Mouse (Mus musculus) CH12.LX (cell line): ENCODE results near the gene Kidins220. TPM values are rescaled to one million over a fixed set of nuclear protein-coding genes. Genes with fewer than 3 reads are reported as not detected.

Experiments
- DNase-seq: peaks from one replicate; pipeline ENCODE4 v3.0.0-alpha.2; 2013; ENCODE audit errors: extremely low read depth
- H3K27ac ChIP-seq: 2 replicates; pipeline ENCODE4 v1.5.1; 2012; ENCODE audit warnings: low read depth, mild to moderate bottlenecking, control low read depth, moderate library complexity; ENCODE audit not compliant: insufficient read depth
- H3K27me3 ChIP-seq: replicated peaks from 2 replicates; pipeline ENCODE3; 2012; ENCODE audit warnings: inconsistent platforms
- H3K36me3 ChIP-seq, 2 experiments: replicated peaks in 1 of 2; 2 replicates each; pipeline versions ENCODE3 to v1.6.1; 2012; ENCODE audit warnings: inconsistent platforms in 1 of 2, low read length in 1 of 2, mild to moderate bottlenecking in 1 of 2, mixed read lengths in 1 of 2, moderate library complexity in 1 of 2; ENCODE audit not compliant: control insufficient read depth in 1 of 2, insufficient read depth in 1 of 2
- H3K4me1 ChIP-seq, 2 experiments: 2 replicates each; pipeline ENCODE4 v1.6.1; 2012; ENCODE audit warnings: inconsistent platforms in 1 of 2, moderate library complexity in 1 of 2; ENCODE audit not compliant: insufficient read depth in 2 of 2, control insufficient read depth in 1 of 2
- H3K4me2 ChIP-seq: 2 replicates; pipeline ENCODE4 v1.6.1; 2012; ENCODE audit warnings: low read depth, mild to moderate bottlenecking, control low read depth; ENCODE audit not compliant: poor library complexity, insufficient read depth, severe bottlenecking
- H3K4me3 ChIP-seq, 3 experiments: fragments of 150-350 bp in 1 of 3; sonication (generic) in 1 of 3; replicated peaks in 1 of 3; 2 replicates each; pipeline versions ENCODE3 to v1.5.1; 2011 to 2012; ENCODE audit warnings: low read depth in 2 of 3, low read length in 2 of 3, mild to moderate bottlenecking in 2 of 3, moderate library complexity in 2 of 3, control low read depth in 1 of 3, improper control_type of control experiment in 1 of 3, inconsistent platforms in 1 of 3, mixed read lengths in 1 of 3; ENCODE audit not compliant: poor library complexity in 1 of 3
- H3K79me2 ChIP-seq: replicated peaks from 2 replicates; pipeline ENCODE4 v1.6.1; 2012; ENCODE audit warnings: mild to moderate bottlenecking, moderate library complexity; ENCODE audit not compliant: control insufficient read depth, poor library complexity, insufficient read depth, severe bottlenecking; ENCODE audit errors: extremely low read depth
- H3K9ac ChIP-seq: 2 replicates; pipeline ENCODE4 v1.6.1; 2012; ENCODE audit warnings: low read depth, mild to moderate bottlenecking, control low read depth, moderate library complexity; ENCODE audit not compliant: insufficient read depth
- H3K9me3 ChIP-seq: replicated peaks from 2 replicates; pipeline ENCODE3; 2012; ENCODE audit warnings: low read length, inconsistent platforms, mixed read lengths
- CHD1 ChIP-seq: IDR thresholded peaks from 2 replicates; pipeline ENCODE4 v1.6.1; 2012; ENCODE audit warnings: low read depth, low read length, improper control_type of control experiment, inconsistent platforms
- CTCF ChIP-seq, 2 experiments: IDR thresholded peaks in 1 of 2; conservative IDR thresholded peaks in 1 of 2; 2 replicates each; pipeline ENCODE4 v1.5.1; 2011 to 2012; ENCODE audit warnings: low read depth in 2 of 2, low read length in 2 of 2, improper control_type of control experiment in 1 of 2, inconsistent platforms in 1 of 2, mild to moderate bottlenecking in 1 of 2, moderate library complexity in 1 of 2
- E2F4 ChIP-seq: IDR thresholded peaks from 2 replicates; pipeline ENCODE4 v1.6.1; 2011; ENCODE audit warnings: low read depth, low read length, improper control_type of control experiment; ENCODE audit not compliant: insufficient replicate concordance
- GABPA ChIP-seq: IDR thresholded peaks from 2 replicates; pipeline ENCODE4 v1.6.1; 2012; ENCODE audit warnings: low read depth, low read length, improper control_type of control experiment, inconsistent platforms; ENCODE audit not compliant: insufficient replicate concordance
- IRF4 ChIP-seq: IDR thresholded peaks from 2 replicates; pipeline ENCODE4 v1.6.1; 2014; ENCODE audit warnings: low read depth, mild to moderate bottlenecking, inconsistent platforms, low read length, improper control_type of control experiment
- JUND ChIP-seq: conservative IDR thresholded peaks from 2 replicates; pipeline ENCODE4 v1.6.1; 2011; ENCODE audit warnings: low read depth, low read length, improper control_type of control experiment
- KAT2A ChIP-seq: IDR thresholded peaks from 2 replicates; pipeline ENCODE4 v1.6.1; 2012; ENCODE audit warnings: low read length, improper control_type of control experiment, inconsistent platforms; ENCODE audit not compliant: insufficient replicate concordance
- MAFK ChIP-seq: IDR thresholded peaks from 2 replicates; pipeline ENCODE4 v1.6.1; 2011; ENCODE audit warnings: low read length, improper control_type of control experiment; ENCODE audit not compliant: insufficient replicate concordance
- MAZ ChIP-seq: IDR thresholded peaks from 2 replicates; pipeline ENCODE4 v1.6.1; 2012; ENCODE audit warnings: low read depth, mild to moderate bottlenecking, inconsistent platforms, low read length, improper control_type of control experiment, moderate library complexity
- MEF2A ChIP-seq: IDR thresholded peaks from 2 replicates; pipeline ENCODE4 v1.6.1; 2014; ENCODE audit warnings: low read depth, mild to moderate bottlenecking, inconsistent platforms, low read length, improper control_type of control experiment, borderline replicate concordance
- MXI1 ChIP-seq: IDR thresholded peaks from 2 replicates; pipeline ENCODE4 v1.6.1; 2011; ENCODE audit warnings: mild to moderate bottlenecking, low read depth, low read length, improper control_type of control experiment
- MYC ChIP-seq: IDR thresholded peaks from 2 replicates; pipeline ENCODE4 v1.6.1; 2011; ENCODE audit warnings: low read depth, mild to moderate bottlenecking, improper control_type of control experiment, low read length
- NELFE ChIP-seq: IDR thresholded peaks from 2 replicates; pipeline ENCODE4 v1.6.1; 2011; ENCODE audit warnings: low read depth, low read length, improper control_type of control experiment
- NRF1 ChIP-seq: IDR thresholded peaks from 2 replicates; pipeline ENCODE4 v1.6.1; 2014; ENCODE audit warnings: low read depth, mild to moderate bottlenecking, inconsistent platforms, low read length, improper control_type of control experiment, moderate library complexity
- PAX5 ChIP-seq: IDR thresholded peaks from 2 replicates; pipeline ENCODE4 v1.6.1; 2012; ENCODE audit warnings: low read length, inconsistent platforms, mixed read lengths
- POLR2A ChIP-seq: IDR thresholded peaks from 2 replicates; pipeline ENCODE4 v1.6.1; 2011; ENCODE audit warnings: low read depth, mild to moderate bottlenecking, improper control_type of control experiment, low read length
- SIN3A ChIP-seq: IDR thresholded peaks from 2 replicates; pipeline ENCODE4 v1.6.1; 2012; ENCODE audit warnings: low read length, improper control_type of control experiment, inconsistent platforms
- TBP ChIP-seq: conservative IDR thresholded peaks from 2 replicates; pipeline ENCODE4 v1.6.1; 2011; ENCODE audit warnings: low read depth, low read length, improper control_type of control experiment
- TCF12 ChIP-seq: IDR thresholded peaks from 2 replicates; pipeline ENCODE4 v1.6.1; 2014; ENCODE audit warnings: low read depth, mild to moderate bottlenecking, inconsistent platforms, low read length, improper control_type of control experiment
- USF1 ChIP-seq: IDR thresholded peaks from 2 replicates; pipeline ENCODE4 v1.6.1; 2014; ENCODE audit warnings: low read depth, mild to moderate bottlenecking, inconsistent platforms, low read length, improper control_type of control experiment
- USF2 ChIP-seq: conservative IDR thresholded peaks from 2 replicates; pipeline ENCODE4 v1.6.1; 2011; ENCODE audit warnings: low read depth, low read length, improper control_type of control experiment
- ZC3H11A ChIP-seq: IDR thresholded peaks from 2 replicates; pipeline ENCODE4 v1.6.1; 2012; ENCODE audit warnings: low read depth, mild to moderate bottlenecking, inconsistent platforms, low read length, improper control_type of control experiment
- ZMIZ1 ChIP-seq: IDR thresholded peaks from 2 replicates; pipeline ENCODE4 v1.6.1; 2012; ENCODE audit warnings: low read depth, mild to moderate bottlenecking, inconsistent platforms, low read length, improper control_type of control experiment
- ZNF384 ChIP-seq: IDR thresholded peaks from 2 replicates; pipeline ENCODE4 v1.6.1; 2012; ENCODE audit warnings: low read depth, low read length, improper control_type of control experiment, inconsistent platforms
- dilution Hi-C: fragments of 300-500 bp; cut with MboI; formaldehyde crosslinking; loops from 2 replicates; pipeline ENCODE4 v1.14.3; 2020; ENCODE audit warnings: low sequenced_read_pairs; ENCODE audit not compliant: extremely low pct_unique_long_range_greater_than_20kb, extremely low pct_ligation_motif_present
- in situ Hi-C: fragments of 300-500 bp; cut with MboI; formaldehyde crosslinking; loops from 3 replicates; pipeline ENCODE4 v1.14.3; 2019; ENCODE audit warnings: low sequenced_read_pairs, low pct_ligation_motif_present, low pct_unique_long_range_greater_than_20kb, mixed read lengths
- polyA plus RNA-seq: library from polyadenylated mRNA; unstranded; fragments of >175 nt; gene quantifications from 2 replicates; pipeline ENCODE4 v1.2.1, GENCODE M21; 2012; ENCODE audit warnings: low read depth; ENCODE audit not compliant: insufficient read length
- total RNA-seq, 2 experiments: library from RNA; depleted of rRNA; stranded (reverse); fragments of 300-350 nt in 1 of 2; fragments of >200 nt in 1 of 2; gene quantifications; 2 replicates each; pipeline ENCODE4 v1.2.3; 2012 to 2014

Gene Kidins220
- total and polyA plus RNA-seq, 3 experiments, result 32.4 to 47.8 (median 39.4) TPM

DNA sequence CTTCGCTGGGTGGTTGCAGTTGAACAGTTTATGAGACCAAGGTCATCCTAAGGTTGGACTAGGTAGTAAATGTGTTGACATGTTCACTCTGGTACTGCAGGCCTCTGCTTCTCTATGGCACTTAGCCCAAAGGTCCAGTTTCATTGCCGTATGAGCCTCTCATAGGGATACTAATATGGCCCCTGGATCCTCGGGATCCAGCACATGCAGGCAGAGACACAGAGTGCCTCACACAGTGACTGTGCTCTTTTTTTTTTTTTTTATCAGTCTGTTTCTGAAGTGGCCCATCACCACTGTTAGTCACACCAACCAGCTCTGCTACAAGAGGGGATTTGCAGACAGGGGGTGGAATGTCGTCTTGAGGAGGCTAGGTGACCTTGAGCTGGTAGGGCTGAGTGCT lies 98.6 kb downstream of the Kidins220 start:
- Histone ChIP-seq H3K9me3 (no peaks in the 10 kb centered on the region), H3K27ac (no peak overlapping the region), H3K9ac (no peak overlapping the region), H3K4me2 (no peak overlapping the region), H3K4me1 (no peaks in the 10 kb centered on the region), H3K36me3 (no peaks in the 10 kb centered on the region), H3K79me2 (no peaks in the 10 kb centered on the region), H3K27me3 (no peaks in the 10 kb centered on the region), H3K4me3 (no peak overlapping the region)
- dilution Hi-C loops (no loop called here), in situ Hi-C loops (no loop called here)
- TF ChIP-seq NRF1 (no peak), CHD1 (no peak), MEF2A (no peak), NELFE (no peak), POLR2A (no peak), ZMIZ1 (no peak), MAZ (no peak), GABPA (no peak), IRF4 (no peak), TCF12 (no peak), PAX5 (no peak), KAT2A (no peak), MAFK (no peak), ZNF384 (no peak), SIN3A (no peak), USF1 (no peak)
- no peak for DNase-seq

DNA sequence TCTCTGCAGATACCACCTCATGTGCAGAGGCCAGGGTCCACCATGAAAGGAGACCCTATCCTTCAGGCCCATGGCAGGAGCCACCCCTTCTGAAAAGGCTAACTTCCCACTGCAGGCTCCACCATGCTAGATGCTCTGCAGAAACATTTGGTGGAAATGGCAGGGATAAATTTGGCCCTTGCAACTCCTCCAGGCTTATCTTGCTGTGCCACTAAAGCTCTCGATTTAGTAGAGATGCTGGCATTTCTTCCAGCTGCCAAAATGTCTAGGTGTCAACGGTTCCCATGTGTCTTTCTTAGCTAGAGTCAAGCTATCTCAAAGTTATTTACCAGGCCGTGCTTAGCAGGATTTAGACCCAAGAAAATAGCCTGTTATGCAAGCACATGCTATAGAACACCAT lies 99.6 kb downstream of the Kidins220 start:
- TF ChIP-seq GABPA (no peak), USF2 (no peak), MYC (no peak), ZMIZ1 (no peak), MXI1 (no peak), ZC3H11A (no peak), E2F4 (no peak), USF1 (no peak), POLR2A (no peak), JUND (no peak), ZNF384 (no peak), CTCF (conservative IDR thresholded peaks at IDR 0.05 in 1 of 2, IDR thresholded peaks at IDR 0.05 in 1 of 2; ENCODE audit: low read depth in 2 of 2, low read length in 2 of 2) (no peak), TBP (no peak), MAFK (no peak), NELFE (no peak), SIN3A (no peak)
- TF ChIP-seq, all 38 proteins: peak for 0
- Histone ChIP-seq H3K27me3 (no peaks in the 10 kb centered on the region), H3K4me3 (no peak overlapping the region), H3K9me3 (no peaks in the 10 kb centered on the region), H3K9ac (no peak overlapping the region), H3K36me3 (no peaks in the 10 kb centered on the region), H3K79me2 (no peaks in the 10 kb centered on the region), H3K4me1 (no peaks in the 10 kb centered on the region), H3K4me2 (no peak overlapping the region), H3K27ac (no peak overlapping the region)
- dilution Hi-C loops (no loop called here), in situ Hi-C loops (no loop called here)
- no peak for DNase-seq
